Mouse (Mus musculus): ENCODE measurements around the gene Bcl2l10.

DNA sequence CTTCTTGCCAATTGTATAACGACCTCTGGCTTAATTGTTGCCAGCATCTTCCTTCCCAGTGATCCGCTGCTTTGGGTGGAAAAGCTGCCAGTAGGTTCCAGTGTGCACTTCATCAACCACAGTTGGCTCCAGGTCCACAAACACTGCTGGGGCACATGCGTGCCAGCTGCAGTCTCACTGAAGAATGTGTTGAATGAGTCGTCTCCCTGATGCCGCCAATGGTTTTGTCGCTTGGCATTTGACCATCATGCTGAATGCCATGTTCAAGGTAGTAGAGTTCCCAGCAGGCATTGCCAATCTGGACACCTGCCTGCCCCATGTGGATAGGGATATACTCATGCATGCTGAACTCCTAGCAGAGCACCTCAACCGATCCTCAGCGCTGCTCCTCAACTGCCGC is 28.0 kb downstream of the Bcl2l10 start:
- TF ChIP-seq TAL1 (conservative IDR thresholded peaks at IDR 0.05; ENCODE audit: low read depth, low read length) (no peak), CTCF (IDR thresholded peaks at IDR 0.05; ENCODE audit: low read depth, low read length) (no peak), GATA2 (IDR thresholded peaks at IDR 0.05; ENCODE audit: borderline replicate concordance, low read depth, low read length) (no peak)
